Mouse (Mus musculus): Measurements from ENCODE around the gene Prap1. TPM values are rescaled to one million over a fixed set of nuclear protein-coding genes. Genes with fewer than 3 reads are reported as not detected.
A peak's percentile ranks its signal among the peaks of the same experiment; 100 is the strongest.

Prap1 gene
- not detected for total RNA-seq (2021)

GRCm38 (mm10) chr7:140092924-140093528 is at the start of gene Prap1:
Gene Prap1 (plus strand): TSS chr7:140093395.
- no peak for DNase-seq

DNA sequence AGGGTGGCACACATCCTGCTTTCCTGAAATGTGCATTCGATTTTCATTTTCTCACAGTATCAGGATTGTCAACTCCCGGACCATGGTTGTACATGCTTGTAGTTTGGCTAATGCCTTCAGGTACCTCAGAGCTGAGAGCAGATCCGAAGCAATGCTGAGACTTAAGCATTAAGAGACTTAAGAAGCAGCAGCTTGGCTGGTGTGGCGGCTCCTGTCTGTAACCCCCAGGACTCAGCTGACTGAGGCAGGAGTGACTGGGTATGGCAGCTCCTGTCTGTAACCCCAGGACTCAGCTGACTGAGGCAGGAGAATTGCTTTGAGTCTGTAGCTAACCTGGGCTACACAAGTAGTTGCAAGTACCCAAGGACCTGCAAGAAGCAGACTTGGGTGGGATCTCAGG is 47.6 kb upstream of the Prap1 start:
- DNase-seq = no peak

- DNase-seq = peak; percentile 18
These were observed 45.3 kb upstream of the Prap1 start for GRCm38 (mm10) chr7:140047811-140048311.

- DNase-seq = no peak
These were observed 44.7 kb upstream of the Prap1 start, which contains the start of gene Msx3 for GRCm38 (mm10) chr7:140048361-140049114. Gene Msx3 (minus strand): TSS chr7:140049089.

GRCm38 (mm10) chr7:140049115-140049689 is 44.0 kb upstream of the Prap1 start:
- DNase-seq = peak; percentile 31

DNA sequence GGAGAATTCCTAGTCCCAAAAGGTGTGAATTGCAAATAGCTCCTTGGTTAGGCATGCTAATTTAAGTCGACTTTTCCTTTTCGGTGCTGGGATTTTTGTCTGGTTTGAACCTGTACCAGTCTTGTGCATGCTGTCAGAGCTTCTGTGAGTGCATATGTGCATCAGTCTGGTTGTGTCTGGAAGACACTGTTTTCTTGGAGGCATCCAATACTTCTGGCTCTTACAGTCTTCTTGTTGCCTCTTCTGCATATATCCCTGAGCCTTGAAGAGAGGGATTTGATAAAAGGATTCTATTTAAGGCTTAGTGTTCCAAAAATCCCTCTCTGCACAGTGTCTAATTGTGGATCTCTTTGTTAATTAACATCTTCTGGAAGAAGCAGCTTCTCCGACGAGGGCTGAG is 39.1 kb upstream of the Prap1 start:
- no peak for DNase-seq

DNA sequence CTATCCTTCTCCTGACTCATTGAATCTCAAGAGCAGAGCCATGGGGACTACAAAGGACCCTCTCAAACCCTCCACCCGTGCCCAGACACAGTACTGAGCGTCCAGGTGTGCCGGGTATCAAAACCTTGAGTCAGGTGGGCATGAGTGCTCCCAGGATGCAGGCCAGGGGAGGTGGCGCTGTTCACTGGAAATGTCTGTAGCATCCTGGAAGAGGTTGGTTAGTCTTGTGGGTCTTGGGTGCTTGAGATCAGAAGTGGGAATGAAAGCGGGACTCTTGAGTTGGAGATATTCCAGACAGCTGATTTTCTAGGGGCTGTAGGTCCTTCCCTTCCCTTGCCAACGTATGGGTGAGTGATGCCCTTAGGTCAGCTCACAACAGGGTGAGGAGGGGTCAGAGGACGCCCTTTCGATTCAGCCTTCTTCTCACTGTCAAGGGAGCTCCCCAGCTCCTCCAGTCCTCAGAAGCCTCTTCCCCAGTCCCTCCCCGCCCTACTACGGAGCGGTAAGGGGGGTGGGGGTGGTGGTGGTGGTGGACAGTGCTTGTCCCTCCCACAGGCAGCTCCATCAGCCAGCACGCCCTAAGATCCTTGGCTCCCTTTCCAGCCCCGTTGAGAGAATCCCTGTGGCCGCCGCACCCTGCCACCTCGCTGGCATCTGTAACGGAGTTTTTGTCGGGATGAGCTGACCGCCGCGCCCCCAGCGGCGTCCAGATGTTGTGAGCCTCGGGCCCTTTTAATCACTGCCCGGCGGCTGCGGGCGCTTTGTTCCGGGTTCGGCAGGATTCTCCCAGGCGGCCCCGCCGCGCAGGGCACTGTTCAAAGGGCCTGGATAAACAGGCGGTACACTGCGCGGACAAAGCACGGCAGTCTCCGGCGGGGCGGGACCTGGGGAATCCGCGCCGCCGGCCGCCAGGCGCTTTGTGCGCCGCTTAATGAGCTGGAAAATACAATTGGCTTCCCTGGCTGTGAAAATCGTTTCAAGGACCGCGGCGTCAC is 35.5 kb upstream of the Prap1 start:
- DNase-seq = peak; percentile 27

- no peak for DNase-seq
These were observed 34.7 kb upstream of the Prap1 start for GRCm38 (mm10) chr7:140058528-140058927.

DNA sequence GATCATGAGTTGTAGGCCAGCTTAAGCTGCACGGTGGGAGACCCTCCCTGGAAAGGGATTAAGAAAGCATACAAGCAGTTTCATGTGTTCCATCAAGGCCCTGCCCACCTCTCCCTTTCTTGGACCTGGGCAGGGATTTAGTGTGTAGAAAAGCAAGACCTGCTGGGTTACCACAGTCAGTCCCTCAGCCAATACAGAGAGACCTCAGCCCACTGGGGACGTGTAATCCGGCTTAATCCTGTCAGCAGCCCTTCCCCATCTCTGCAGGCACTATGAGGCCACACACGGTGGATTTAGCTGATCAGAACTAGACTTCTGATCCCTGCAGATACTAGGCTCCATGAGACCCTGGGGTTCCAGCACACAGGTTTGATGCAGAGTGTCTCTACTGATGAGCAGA is 33.6 kb upstream of the Prap1 start:
- DNase-seq = no peak

GRCm38 (mm10) chr7:140060936-140061831 is 32.0 kb upstream of the Prap1 start:
- no peak for DNase-seq

GRCm38 (mm10) chr7:140061832-140062130 is 31.4 kb upstream of the Prap1 start:
- DNase-seq = no peak

- DNase-seq = peak; percentile 43
These were observed 30.9 kb upstream of the Prap1 start for GRCm38 (mm10) chr7:140062307-140062706.

- peak; percentile 73 for DNase-seq
These were observed 30.1 kb upstream of the Prap1 start for GRCm38 (mm10) chr7:140063092-140063491.

GRCm38 (mm10) chr7:140067397-140067796 is 25.8 kb upstream of the Prap1 start:
- DNase-seq = no peak

- DNase-seq = no peak
These were observed 23.0 kb upstream of the Prap1 start for GRCm38 (mm10) chr7:140070042-140070711.

GRCm38 (mm10) chr7:140077698-140078097 is 15.5 kb upstream of the Prap1 start:
- DNase-seq = no peak

DNA sequence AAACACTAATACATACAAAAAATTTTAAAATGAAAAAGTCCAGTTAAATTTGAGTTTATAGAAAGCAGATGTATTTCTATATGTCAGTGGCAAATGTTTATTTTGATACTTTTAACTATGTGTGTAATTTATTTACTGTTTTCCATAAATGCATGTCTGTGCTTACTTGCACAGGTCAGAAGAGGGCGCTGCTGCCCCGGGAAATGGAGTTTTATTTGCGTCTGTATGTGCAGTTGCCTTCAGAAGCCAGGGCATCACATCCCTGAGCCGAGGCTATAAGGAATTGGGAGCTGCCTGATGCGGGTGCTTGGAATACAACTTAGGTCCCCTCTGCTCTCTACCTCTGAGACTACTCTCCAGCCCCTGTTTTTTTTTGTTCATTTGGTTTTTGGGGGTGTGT is 14.5 kb upstream of the Prap1 start:
- DNase-seq = peak; percentile 72

- peak; percentile 78 for DNase-seq
These were observed 12.6 kb upstream of the Prap1 start for GRCm38 (mm10) chr7:140080503-140081156.

GRCm38 (mm10) chr7:140081408-140082241 is 11.6 kb upstream of the Prap1 start:
- no peak for DNase-seq
